Mouse (Mus musculus) heart, postnatal 0 days (tissue): ENCODE measurements around the gene Gm3532. TPM values are rescaled to one million over a fixed set of nuclear protein-coding genes. Genes with fewer than 3 reads are reported as not detected.
"Not testable (repeated sequence)": the region's sequence is repeated elsewhere in the genome, so short reads cannot be mapped to it uniquely, and the experiment has no call there.

Source experiments
- ATAC-seq: fragments of 200-750 bp; cut with Nextera tagmentation; 2 replicates; pipeline ENCODE4 v1.8.0; 2017; ENCODE audit warnings: low read depth, moderate number of reproducible peaks, moderate library complexity; ENCODE audit not compliant: insufficient read depth
- DNase-seq: peaks from one replicate; pipeline ENCODE4 v3.0.0-alpha.2; 2016; ENCODE audit warnings: low spot score
- H3K27ac ChIP-seq: fragments of 300-500 bp; sonication (generic); 2 replicates; pipeline ENCODE4 v1.5.1; 2014; ENCODE audit warnings: low read depth, mild to moderate bottlenecking
- H3K27me3 ChIP-seq: fragments of 300-500 bp; sonication (generic); 2 replicates; pipeline ENCODE4 v1.6.1; 2014; ENCODE audit warnings: low read length, mixed read lengths; ENCODE audit not compliant: control insufficient read depth, insufficient read depth
- H3K36me3 ChIP-seq: fragments of 300-500 bp; sonication (generic); replicated peaks from 2 replicates; pipeline ENCODE4 v1.6.1; 2014; ENCODE audit warnings: low read length, mixed read lengths; ENCODE audit not compliant: control insufficient read depth, insufficient read depth
- H3K4me1 ChIP-seq: fragments of 300-500 bp; sonication (generic); 2 replicates; pipeline ENCODE4 v1.6.1; 2014; ENCODE audit warnings: antibody characterized with exemption; ENCODE audit not compliant: control insufficient read depth, insufficient read depth
- H3K4me2 ChIP-seq: fragments of 300-500 bp; sonication (generic); 2 replicates; pipeline ENCODE4 v1.6.1; 2014; ENCODE audit warnings: low read depth, mild to moderate bottlenecking, low read length, moderate library complexity
- H3K4me3 ChIP-seq: fragments of 300-500 bp; sonication (generic); 2 replicates; pipeline ENCODE4 v1.5.1; 2014; ENCODE audit warnings: low read depth, low read length
- H3K9ac ChIP-seq: fragments of 300-500 bp; sonication (generic); replicated peaks from 2 replicates; pipeline ENCODE4 v1.6.1; 2014; ENCODE audit warnings: low read depth, low read length, mixed read lengths
- H3K9me3 ChIP-seq: fragments of 300-500 bp; sonication (generic); replicated peaks from 2 replicates; pipeline ENCODE4 v1.6.1; 2016; ENCODE audit warnings: low read length; ENCODE audit not compliant: control insufficient read depth
- WGBS: fragments of 180-500 bp; shearing (Covaris S2); extraction: QIAGEN DNeasy Blood & Tissue Kit; methylation state at CpG from one replicate; pipeline ENCODE4 v1.1.7; 2014; 5-methylcytosine and 5-hydroxymethylcytosine counted together
- polyA plus RNA-seq: library from polyadenylated mRNA; unstranded; fragments of >200 nt; fragmentation: Nextera tagmentation; extraction: Ambion mirVana; gene quantifications from 2 replicates; pipeline ENCODE4 v1.2.1, GENCODE M21; 2015
- total RNA-seq: library from RNA; depleted of rRNA; stranded (reverse); fragments of >200 nt; gene quantifications from 2 replicates; pipeline ENCODE4 v1.2.3, GENCODE M21; 2014; ENCODE audit warnings: low replicate concordance; rRNA removed

Gene Gm3532
- total RNA-seq (not detected in 2 replicates), polyA plus RNA-seq (not detected in 2 replicates)

DNA sequence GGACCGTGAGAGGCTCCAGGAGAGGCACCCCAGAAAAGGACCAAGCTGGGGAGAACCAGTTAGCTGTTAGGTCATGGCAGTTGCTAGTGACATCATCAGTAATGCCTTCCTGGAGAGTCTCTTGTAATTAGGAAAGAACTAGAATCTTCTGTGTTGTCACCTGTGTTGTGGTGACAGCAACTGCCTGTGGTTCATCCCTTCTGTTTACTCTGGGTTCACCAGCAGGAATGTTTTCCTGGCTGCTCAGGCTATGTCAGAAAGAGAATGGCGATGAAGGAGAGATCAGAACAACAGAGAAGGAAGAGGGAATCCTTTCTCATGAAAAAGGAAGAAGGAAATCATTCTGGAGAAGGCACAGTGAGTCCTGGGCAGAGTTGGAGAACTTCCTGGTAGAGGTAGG is at the start of gene Gm3532:
Gene Gm3532, plus strand, starts transcription at position 301 of the 400 bp plus-strand sequence.
- H3K36me3 ChIP-seq, H3K4me1 ChIP-seq, H3K27ac ChIP-seq, H3K4me3 ChIP-seq, H3K4me2 ChIP-seq, ATAC-seq, H3K9me3 ChIP-seq, H3K27me3 ChIP-seq, DNase-seq, H3K9ac ChIP-seq: not testable (repeated sequence)
- no CpG with 5 or more reads among the region's 2 CpGs for WGBS

DNA sequence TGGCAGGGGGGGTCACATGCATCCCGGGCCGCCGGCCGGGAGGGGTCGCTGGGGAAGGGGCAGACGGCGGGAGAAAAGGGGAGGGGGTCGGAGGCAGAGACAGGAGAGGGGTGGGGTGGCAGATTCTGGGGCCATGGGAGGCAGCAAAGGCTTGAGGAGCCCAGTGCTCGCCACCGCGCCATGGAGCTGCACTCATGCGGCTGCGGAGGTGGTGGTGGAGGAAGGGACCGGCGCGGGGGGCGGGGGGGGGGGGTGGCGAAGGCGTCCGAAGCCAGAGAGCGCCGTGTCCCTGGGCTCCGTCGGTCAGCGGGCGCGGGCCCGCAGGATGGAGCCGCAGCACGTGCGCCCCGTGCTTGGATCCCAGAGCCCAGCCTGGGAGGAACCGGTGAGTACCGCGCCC is 36.9 kb upstream of the Gm3532 start, which contains the start of gene Gm3488:
Gene Gm3488, plus strand, starts transcription at position 301 of the 400 bp plus-strand sequence.
- no CpG with 5 or more reads among the region's 35 CpGs for WGBS
- H3K4me1 ChIP-seq, H3K9ac ChIP-seq, DNase-seq, H3K27me3 ChIP-seq, H3K4me2 ChIP-seq, H3K36me3 ChIP-seq, H3K27ac ChIP-seq, H3K9me3 ChIP-seq, ATAC-seq, H3K4me3 ChIP-seq: not testable (repeated sequence)

Other genes starting within 250 kb of the Gm3532 start
- gene Gm3542, start 203.6 kb upstream of the Gm3532 start, total RNA-seq: not detected in 2 replicates
- not detected in 2 replicates for gene Gm3542, start 203.6 kb upstream of the Gm3532 start, polyA plus RNA-seq
- not detected in 2 replicates for gene Gm3500, start 149.4 kb upstream of the Gm3532 start, total RNA-seq
- not detected in 2 replicates for gene Gm3500, start 149.4 kb upstream of the Gm3532 start, polyA plus RNA-seq
- gene Gm3194, start 83.0 kb upstream of the Gm3532 start, total RNA-seq: not detected in 2 replicates
- 0.25 TPM in 1 of 2 replicates, not detected in the other for gene Gm3194, start 83.0 kb upstream of the Gm3532 start, polyA plus RNA-seq
- not detected in 2 replicates for gene Gm8246, start 60.7 kb upstream of the Gm3532 start, total RNA-seq
- not detected in 2 replicates for gene Gm8246, start 60.7 kb upstream of the Gm3532 start, polyA plus RNA-seq
- not detected in 2 replicates for gene Gm3187, start 54.3 kb upstream of the Gm3532 start, total RNA-seq
- gene Gm3187, start 54.3 kb upstream of the Gm3532 start, polyA plus RNA-seq: not detected in 2 replicates
- gene Gm3488, start 36.8 kb upstream of the Gm3532 start, total RNA-seq: not detected in 2 replicates
- gene Gm3488, start 36.8 kb upstream of the Gm3532 start, polyA plus RNA-seq: 0.25 and 0.52 TPM in 2 replicates
- not detected in 2 replicates for gene Gm8265, start 94.5 kb downstream of the Gm3532 start, total RNA-seq
- not detected in 2 replicates for gene Gm8265, start 94.5 kb downstream of the Gm3532 start, polyA plus RNA-seq
- not detected in 2 replicates for gene Gm9603, start 149.0 kb downstream of the Gm3532 start, total RNA-seq
- gene Gm9603, start 149.0 kb downstream of the Gm3532 start, polyA plus RNA-seq: not detected in 2 replicates
- gene Gm3373, start 203.1 kb downstream of the Gm3532 start, total RNA-seq: not detected in 2 replicates
- gene Gm3373, start 203.1 kb downstream of the Gm3532 start, polyA plus RNA-seq: not detected in 2 replicates